ENCODE assay signal across 18 mouse cellular contexts in the genomic region with DNA sequence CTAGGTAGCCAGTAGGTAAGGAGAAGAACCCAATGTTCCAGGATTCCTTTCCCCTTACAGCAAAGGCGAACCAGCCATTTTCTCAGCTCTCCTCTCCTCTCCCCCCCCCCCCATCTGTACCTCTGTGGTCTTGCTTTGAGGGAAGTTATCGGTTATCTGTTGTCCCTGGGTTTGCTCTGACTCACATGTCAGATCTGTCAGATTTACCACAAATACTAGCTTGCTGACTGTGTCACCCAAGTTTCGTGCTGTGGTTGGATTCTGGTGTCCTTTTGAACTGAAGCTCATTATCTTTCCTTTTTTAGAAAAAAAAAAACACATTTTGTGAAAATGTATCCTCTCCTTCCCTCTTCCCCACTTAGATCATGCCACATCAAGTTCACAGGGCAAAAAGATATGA. TPM values are rescaled to one million over a fixed set of nuclear protein-coding genes. Genes with fewer than 3 reads are reported as not detected.
DNase-seq lines count a peak whose midpoint lies in the region; ATAC-seq and TF ChIP-seq lines count a peak whose summit lies in the region.
"Had no signal": no experiment of that assay in that cellular context is flagged by ENCODE, and none has a peak within 500 bp of the region (broad histone marks: within the 10 kb centered on the region; RNA-seq: fewer than 3 reads in every experiment).

No protein-coding gene starts in this region.

- no peak for TF ChIP-seq POLR2A in cerebellum, adult 2 months (IDR thresholded peaks at IDR 0.05; ENCODE audit: borderline replicate concordance, insufficient read depth, low read length)
- TF ChIP-seq POLR2A in thymus, adult 2 months (IDR thresholded peaks at IDR 0.05; ENCODE audit: control insufficient read depth, extremely low read depth, insufficient read depth, low read length, poor library complexity) = no peak

- H3K9me3 ChIP-seq in heart, embryonic 16.5 days (replicated peaks; ENCODE audit: control insufficient read depth, low read length) = peaks cover 3% of the 10 kb centered on the region
- H3K9me3 ChIP-seq: embryonic facial prominence, embryonic 15.5 days; midbrain, embryonic 15.5 days had no signal

- intact Hi-C loops in heart, postnatal 36 days (cut with DNase I) = no loop called here

- peaks cover 7% of the 10 kb centered on the region; the same call in 1 of the 2 replicates for H3K36me3 ChIP-seq in heart, embryonic 16.5 days (ENCODE audit: control insufficient read depth, insufficient read depth)
- H3K36me3 ChIP-seq in C2C12 (ENCODE audit: control insufficient read depth, insufficient read depth) = no peaks in the 10 kb centered on the region
- no peaks in the 10 kb centered on the region for H3K36me3 ChIP-seq in thymus, adult 2 months (ENCODE audit: control insufficient read depth, insufficient read depth, low read length)
- H3K36me3 ChIP-seq: embryonic facial prominence, embryonic 15.5 days; midbrain, embryonic 15.5 days had no signal

- no peak for ATAC-seq in heart, embryonic 16.5 days (replicated peaks; ENCODE audit: extremely low read depth, insufficient read depth, low FRiP score)
- ATAC-seq in hematopoietic stem cell, adult 5-6 weeks (replicated peaks in 1 of 2; ENCODE audit: insufficient read depth in 1 of 2, low FRiP score in 2 of 2, low TSS enrichment in 1 of 2, low read depth in 1 of 2, poor library complexity in 2 of 2, severe bottlenecking in 2 of 2) = peak; percentile 53 to 57
- ATAC-seq: midbrain, embryonic 15.5 days; Patski had no signal

- no peaks in the 10 kb centered on the region for H3K27me3 ChIP-seq in cerebellum, adult 2 months (ENCODE audit: control insufficient read depth, insufficient read depth, low read length)
- H3K27me3 ChIP-seq in heart, embryonic 16.5 days (ENCODE audit: control insufficient read depth, insufficient read depth, low read length) = no peaks in the 10 kb centered on the region
- H3K27me3 ChIP-seq in C2C12 (ENCODE audit: control insufficient read depth, insufficient read depth, insufficient read length) = peaks cover 35% of the 10 kb centered on the region
- H3K27me3 ChIP-seq in thymus, adult 2 months (ENCODE audit: control insufficient read depth, insufficient read depth, low read length) = no peaks in the 10 kb centered on the region
- H3K27me3 ChIP-seq: embryonic facial prominence, embryonic 15.5 days; midbrain, embryonic 15.5 days; Patski had no signal

- peaks cover 19% of the 10 kb centered on the region for H3K4me1 ChIP-seq in cerebellum, adult 2 months (ENCODE audit: control insufficient read depth, insufficient read depth, low read length)
- peaks cover 22% of the 10 kb centered on the region for H3K4me1 ChIP-seq in heart, embryonic 16.5 days (ENCODE audit: control insufficient read depth, insufficient read depth, low read length)
- no peaks in the 10 kb centered on the region; the same call in none of the 2 replicates for H3K4me1 ChIP-seq in thymus, adult 2 months (replicated peaks; ENCODE audit: control insufficient read depth, insufficient read depth, low read length)
- H3K4me1 ChIP-seq: embryonic facial prominence, embryonic 15.5 days; midbrain, embryonic 15.5 days had no signal

- H3K4me3 ChIP-seq in cerebellum, adult 2 months (replicated peaks; ENCODE audit: insufficient read depth, low read depth, low read length) = no peak overlapping the region
- H3K4me3 ChIP-seq in heart, embryonic 16.5 days (ENCODE audit: low read length) = no peak overlapping the region
- no peak overlapping the region for H3K4me3 ChIP-seq in C2C12 (ENCODE audit: insufficient read depth, poor library complexity, severe bottlenecking)
- H3K4me3 ChIP-seq in thymus, adult 2 months (ENCODE audit: control insufficient read depth, insufficient read depth, low read length) = no peak overlapping the region
- H3K4me3 ChIP-seq: embryonic facial prominence, embryonic 15.5 days; midbrain, embryonic 15.5 days; myocyte had no signal

- peak overlapping the region; percentile 24; the same call in 1 of the 2 replicates for H3K27ac ChIP-seq in cerebellum, adult 2 months (ENCODE audit: insufficient read depth, low read length)
- peak overlapping the region; percentile 65; the same call in 1 of the 2 replicates for H3K27ac ChIP-seq in heart, embryonic 16.5 days (ENCODE audit: low read length)
- H3K27ac ChIP-seq in thymus, adult 2 months (ENCODE audit: control insufficient read depth, insufficient read depth, low read length) = no peak overlapping the region
- H3K27ac ChIP-seq: embryonic facial prominence, embryonic 15.5 days; midbrain, embryonic 15.5 days had no signal

- DNase-seq in cerebellum, adult 2 months = no peak
- no peak for DNase-seq in cerebellum, postnatal 25 days
- no peak for DNase-seq in heart, postnatal 36 days
- no peak for DNase-seq in thymus, postnatal 36 days
- no peak for DNase-seq in thymus, adult 2 months
- DNase-seq: B cell, adult 2 months; cerebellum, adult 9-10 months; layer of hippocampus, postnatal 36 days; lung, adult 18-20 months; lung, postnatal 14 days; spleen, adult 18-20 months had no signal

- no peak overlapping the region for H3K9ac ChIP-seq in heart, embryonic 16.5 days (ENCODE audit: low read length)
- H3K9ac ChIP-seq: embryonic facial prominence, embryonic 15.5 days; midbrain, embryonic 15.5 days had no signal

- WGBS in cerebellum, adult 2 months = 80% methylated on average over 3 of the region's 3 CpGs
- 60% methylated on average over 3 of the region's 3 CpGs for WGBS in heart, embryonic 16.5 days
- WGBS in thymus, adult 2 months = 5% methylated on average over 3 of the region's 3 CpGs

- no peaks in the 10 kb centered on the region for H3K79me3 ChIP-seq in C2C12 (ENCODE audit: low read depth)

- no peak overlapping the region for H3K4me2 ChIP-seq in heart, embryonic 16.5 days (ENCODE audit: low read depth, low read length)
- H3K4me2 ChIP-seq: embryonic facial prominence, embryonic 15.5 days; midbrain, embryonic 15.5 days had no signal

- no peaks in the 10 kb centered on the region for H3K79me2 ChIP-seq in C2C12 (ENCODE audit: control insufficient read depth, insufficient read depth)

- TF ChIP-seq CTCF in cerebellum, adult 2 months (IDR thresholded peaks at IDR 0.05; ENCODE audit: borderline replicate concordance, insufficient read depth, low read depth, low read length) = no peak
- no peak for TF ChIP-seq CTCF in C2C12 (IDR thresholded peaks at IDR 0.05; ENCODE audit: control insufficient read depth, insufficient read depth, insufficient read length)
- TF ChIP-seq CTCF in thymus, adult 2 months (IDR thresholded peaks at IDR 0.05; ENCODE audit: borderline replicate concordance, control insufficient read depth, extremely low read depth, insufficient read depth, low read length, poor library complexity) = no peak

- H3ac ChIP-seq in C2C12 (ENCODE audit: control insufficient read depth, insufficient read length, low read depth) = no peak overlapping the region

TF ChIP-seq in C2C12, 6 proteins besides CTCF, POLR2A, EP300 and RAD21:
- TF ChIP-seq MYOD1 (IDR thresholded peaks at IDR 0.05; ENCODE audit: control insufficient read depth, insufficient read length, low read depth) = peak; percentile 7
- TF ChIP-seq USF1 (IDR thresholded peaks at IDR 0.05; ENCODE audit: low read depth) = no peak
- peak; percentile 66 for TF ChIP-seq FOSL1 (IDR thresholded peaks at IDR 0.05; ENCODE audit: insufficient read depth, low read length, poor library complexity, severe bottlenecking)
- no peak for TF ChIP-seq MYOG (IDR thresholded peaks at IDR 0.05; ENCODE audit: control insufficient read depth, extremely low read depth, insufficient read length)

RNA-seq across cellular contexts. Expression of gene Nos1ap, which starts 50.2 kb away (rescaled TPM):
- polyA plus RNA-seq in cerebellum, adult 2 months (2012; rRNA removed) = 50.1 and 51.4 TPM in 2 replicates
- 14.6 and 15.9 TPM in 2 replicates for polyA plus RNA-seq in heart, embryonic 16.5 days (2015; fragmentation: Nextera tagmentation; extraction: Ambion mirVana)
- total RNA-seq in heart, postnatal 36 days (2021) = 10 to 100 TPM; 22.2 to 27.3 TPM
- polyA plus RNA-seq in C2C12 (2012; fragmentation: generic; extraction: Trizol) = 0.14 TPM
- total RNA-seq in hematopoietic stem cell, adult 5-6 weeks (2017) = 5.7 and 14.3 TPM in 2 replicates
- 3.1 and 3.3 TPM in 2 replicates for polyA plus RNA-seq in thymus, adult 2 months (2012; rRNA removed)
